Comparison of ENCODE assay signal across 29 mouse cellular contexts in the genomic region with DNA sequence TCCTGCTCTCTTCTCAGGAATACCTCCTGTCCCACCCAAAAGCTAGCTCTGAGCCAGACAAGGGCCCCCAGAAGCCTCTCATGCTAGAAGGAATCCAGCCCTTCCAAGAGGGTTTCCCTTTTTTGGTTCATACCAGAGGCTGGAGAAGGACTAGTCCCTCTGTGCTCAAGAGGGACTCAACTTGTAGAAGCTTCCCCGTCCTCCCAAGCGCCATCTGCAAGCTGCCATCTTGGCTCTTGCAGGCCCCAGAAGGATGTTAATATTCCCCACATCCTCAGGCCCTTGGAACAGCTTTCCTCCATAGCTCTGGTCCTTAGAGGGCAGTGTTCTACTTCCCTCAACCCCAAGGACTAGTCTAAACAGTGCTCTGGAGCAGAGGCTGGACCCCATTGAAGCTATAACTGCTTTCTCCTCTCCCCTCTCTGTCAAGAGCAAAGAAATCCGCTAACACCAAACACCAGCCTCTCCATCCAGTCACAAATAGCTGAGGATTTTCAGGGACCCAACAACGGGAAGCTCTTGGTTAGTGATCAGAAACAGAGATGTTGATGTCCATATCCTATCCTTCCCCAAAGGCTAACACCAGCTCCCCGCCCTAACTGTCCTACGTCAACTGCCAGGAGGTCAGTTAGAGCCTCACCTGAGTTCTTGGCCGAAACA. TPM values are rescaled to one million over a fixed set of nuclear protein-coding genes. Genes with fewer than 3 reads are reported as not detected.
"Had no signal": no experiment of that assay in that cellular context is flagged by ENCODE, and none has a peak within 500 bp of the region (broad histone marks: within the 10 kb centered on the region; RNA-seq: fewer than 3 reads in every experiment).

No protein-coding gene starts in this region.

- H3K4me3 ChIP-seq: embryonic facial prominence, embryonic 10.5 days; embryonic facial prominence, embryonic 12.5 days; embryonic facial prominence, embryonic 13.5 days; embryonic facial prominence, embryonic 15.5 days; erythroblast, embryonic 14.5 days; forebrain, embryonic 10.5 days; forebrain, embryonic 12.5 days; forebrain, embryonic 13.5 days; forebrain, embryonic 15.5 days; gastrocnemius, adult 2 months; heart, adult 2 months had no signal

- H3K4me2 ChIP-seq: embryonic facial prominence, embryonic 12.5 days; embryonic facial prominence, embryonic 13.5 days; embryonic facial prominence, embryonic 15.5 days; forebrain, embryonic 12.5 days; forebrain, embryonic 13.5 days; forebrain, embryonic 15.5 days had no signal

- H3K27ac ChIP-seq: embryonic facial prominence, embryonic 10.5 days; embryonic facial prominence, embryonic 12.5 days; embryonic facial prominence, embryonic 13.5 days; embryonic facial prominence, embryonic 15.5 days; forebrain, embryonic 10.5 days; forebrain, embryonic 12.5 days; forebrain, embryonic 13.5 days; forebrain, embryonic 15.5 days; gastrocnemius, adult 2 months; heart, adult 2 months had no signal

- DNase-seq: cerebellum, adult 18-20 months; cerebellum, adult 2 months; cerebellum, adult 8-10 months; cerebellum, adult 9-10 months; cerebellum, adult 9-11 months; cerebellum, postnatal 10 days; cerebellum, postnatal 14 days; cerebellum, postnatal 25 days; cerebellum, postnatal 36 days; embryo, embryonic 11 days; gastrocnemius, adult 2 months; gastrocnemius, postnatal 10 days; gastrocnemius, postnatal 14 days; gastrocnemius, postnatal 25 days; gastrocnemius, postnatal 36 days; heart, adult 2 months had no signal

- H3K27me3 ChIP-seq: embryonic facial prominence, embryonic 12.5 days; embryonic facial prominence, embryonic 13.5 days; embryonic facial prominence, embryonic 15.5 days; forebrain, embryonic 12.5 days; forebrain, embryonic 13.5 days; forebrain, embryonic 15.5 days had no signal

- H3K4me1 ChIP-seq: embryonic facial prominence, embryonic 10.5 days; forebrain, embryonic 10.5 days; forebrain, embryonic 12.5 days had no signal

- H3K9me3 ChIP-seq: embryonic facial prominence, embryonic 10.5 days; embryonic facial prominence, embryonic 12.5 days; embryonic facial prominence, embryonic 13.5 days; embryonic facial prominence, embryonic 15.5 days; forebrain, embryonic 10.5 days; forebrain, embryonic 12.5 days; forebrain, embryonic 13.5 days; forebrain, embryonic 15.5 days had no signal

- H3K9ac ChIP-seq: embryonic facial prominence, embryonic 12.5 days; embryonic facial prominence, embryonic 13.5 days; embryonic facial prominence, embryonic 15.5 days; forebrain, embryonic 12.5 days; forebrain, embryonic 13.5 days; forebrain, embryonic 15.5 days had no signal

- ATAC-seq: forebrain, embryonic 13.5 days; forebrain, embryonic 14.5 days; forebrain, embryonic 15.5 days; forebrain, embryonic 16.5 days had no signal

- H3K36me3 ChIP-seq: embryonic facial prominence, embryonic 10.5 days; embryonic facial prominence, embryonic 12.5 days; embryonic facial prominence, embryonic 13.5 days; embryonic facial prominence, embryonic 15.5 days; forebrain, embryonic 10.5 days had no signal

RNA-seq across cellular contexts. Expression of gene Lhfpl4, which starts 26.7 kb away (rescaled TPM):
- total RNA-seq: common myeloid progenitor, adult 5-6 weeks; granulocyte monocyte progenitor cell, adult 5-6 weeks had no signal
